Mouse (Mus musculus) embryonic fibroblast, embryonic 13.5 days (primary cell): ENCODE results near the gene Akr1c14.

ENCODE experiments used
- CTCF ChIP-seq: IDR thresholded peaks from 2 replicates; pipeline ENCODE4 v1.5.1; 2011; ENCODE audit warnings: mild to moderate bottlenecking, control low read depth, low read length, moderate library complexity, borderline replicate concordance; ENCODE audit not compliant: insufficient read depth
- POLR2A ChIP-seq: IDR thresholded peaks from 2 replicates; pipeline ENCODE4 v1.6.1; 2011; ENCODE audit warnings: low read depth, mild to moderate bottlenecking, control low read depth, low read length, moderate library complexity

DNA sequence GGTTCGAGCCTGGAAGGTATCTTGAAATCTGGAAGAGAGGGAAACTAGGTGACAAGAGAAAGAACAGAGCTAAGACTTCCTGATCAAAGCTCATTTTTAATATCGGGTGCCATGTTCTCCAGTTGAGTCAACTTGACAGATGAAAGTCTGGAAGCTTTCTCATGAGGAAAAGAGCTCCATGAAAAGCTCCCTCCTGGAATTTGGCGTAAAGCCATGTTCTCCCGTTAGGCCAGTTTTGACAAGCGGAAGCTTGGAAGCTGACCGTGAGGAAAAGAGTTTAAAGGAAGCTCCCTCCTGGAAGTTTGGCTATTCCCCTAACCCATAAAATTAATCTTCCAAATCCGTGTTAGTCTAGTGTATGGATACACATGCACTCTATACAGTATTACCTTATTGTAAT, 74.3 kb downstream of the Akr1c14 start:
- TF ChIP-seq POLR2A (no peak), CTCF (no peak)
